Mouse (Mus musculus) stomach, embryonic 14.5 days (tissue): ENCODE measurements around the gene Hsd17b7. TPM values are rescaled to one million over a fixed set of nuclear protein-coding genes. Genes with fewer than 3 reads are reported as not detected.

Experiments
- ATAC-seq: fragments of 200-750 bp; cut with Nextera tagmentation; 2 replicates; pipeline ENCODE4 v1.8.0; 2017; ENCODE audit warnings: low read depth, moderate TSS enrichment; ENCODE audit not compliant: insufficient number of reproducible peaks, insufficient read depth, low FRiP score
- H3K27ac ChIP-seq: fragments of 300-500 bp; sonication (generic); 2 replicates; pipeline ENCODE4 v1.5.1; 2014; ENCODE audit warnings: mild to moderate bottlenecking, low read length, moderate library complexity, mixed read lengths
- H3K27me3 ChIP-seq: fragments of 300-500 bp; sonication (generic); 2 replicates; pipeline ENCODE4 v1.6.1; 2014; ENCODE audit warnings: low read length, control low read depth, mixed read lengths; ENCODE audit not compliant: control insufficient read depth, insufficient read depth
- H3K36me3 ChIP-seq: fragments of 300-500 bp; sonication (generic); 2 replicates; pipeline ENCODE4 v1.6.1; 2014; ENCODE audit warnings: mild to moderate bottlenecking, control low read depth, low read length, moderate library complexity, mixed read lengths; ENCODE audit not compliant: control insufficient read depth, insufficient read depth
- H3K4me1 ChIP-seq: fragments of 300-500 bp; sonication (generic); 2 replicates; pipeline ENCODE4 v1.6.1; 2014; ENCODE audit warnings: low read length, control low read depth, mixed read lengths; ENCODE audit not compliant: control insufficient read depth, insufficient read depth
- H3K4me2 ChIP-seq: fragments of 300-500 bp; sonication (generic); replicated peaks from 2 replicates; pipeline ENCODE4 v1.6.1; 2014; ENCODE audit warnings: low read depth, low read length, control low read depth
- H3K4me3 ChIP-seq: fragments of 300-500 bp; sonication (generic); 2 replicates; pipeline ENCODE4 v1.5.1; 2014; ENCODE audit warnings: low read depth, low read length, control low read depth
- H3K9ac ChIP-seq: fragments of 300-500 bp; sonication (generic); replicated peaks from 2 replicates; pipeline ENCODE4 v1.6.1; 2014; ENCODE audit warnings: low read depth, mild to moderate bottlenecking, control low read depth, low read length, moderate library complexity, mixed read lengths
- H3K9me3 ChIP-seq: fragments of 300-500 bp; sonication (generic); 2 replicates; pipeline ENCODE4 v1.6.1; 2016; ENCODE audit warnings: low read depth, low read length, control low read depth; ENCODE audit not compliant: control insufficient read depth
- WGBS: fragments of 180-500 bp; shearing (Covaris S2); extraction: QIAGEN DNeasy Blood & Tissue Kit; methylation state at CpG from one replicate; pipeline ENCODE4 v1.1.7; 2014; 5-methylcytosine and 5-hydroxymethylcytosine counted together
- polyA plus RNA-seq: library from polyadenylated mRNA; unstranded; fragments of >200 nt; fragmentation: Nextera tagmentation; extraction: Ambion mirVana; gene quantifications from 2 replicates; pipeline ENCODE4 v1.2.1, GENCODE M21; 2014

Hsd17b7 gene
- polyA plus RNA-seq, 1 experiment from 2014 or later: 19.3 TPM

DNA sequence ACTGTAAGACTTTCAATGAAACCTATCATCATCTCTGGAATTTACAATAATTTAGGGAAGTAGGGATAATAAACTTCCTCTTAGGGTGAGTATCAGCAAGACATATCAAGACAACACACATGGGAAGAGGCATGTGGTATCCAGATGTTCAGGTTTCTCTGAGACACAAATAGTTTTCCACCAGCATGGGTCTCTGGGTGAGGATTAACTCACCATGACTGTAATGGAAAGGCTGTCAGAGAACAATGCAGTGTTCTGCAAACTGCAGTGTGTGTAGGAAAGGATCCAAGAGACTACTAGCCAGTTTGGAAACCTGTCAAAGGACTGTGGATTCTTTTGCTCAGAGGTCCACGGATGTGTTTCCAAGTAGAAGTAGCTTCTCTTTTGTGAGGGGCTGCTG is 17.1 kb upstream of the Hsd17b7 start:
- Histone ChIP-seq H3K4me2 (no peak overlapping the region), H3K27me3 (no peaks in the 10 kb centered on the region), H3K4me3 (no peak overlapping the region), H3K9me3 (no peaks in the 10 kb centered on the region), H3K36me3 (peaks cover 6% of the 10 kb centered on the region; the same call in 1 of the 2 replicates), H3K27ac (no peak overlapping the region), H3K4me1 (no peaks in the 10 kb centered on the region), H3K9ac (no peak overlapping the region)
- WGBS: 54% methylated on average over 1 of the region's 1 CpGs
- no peak for ATAC-seq

DNA sequence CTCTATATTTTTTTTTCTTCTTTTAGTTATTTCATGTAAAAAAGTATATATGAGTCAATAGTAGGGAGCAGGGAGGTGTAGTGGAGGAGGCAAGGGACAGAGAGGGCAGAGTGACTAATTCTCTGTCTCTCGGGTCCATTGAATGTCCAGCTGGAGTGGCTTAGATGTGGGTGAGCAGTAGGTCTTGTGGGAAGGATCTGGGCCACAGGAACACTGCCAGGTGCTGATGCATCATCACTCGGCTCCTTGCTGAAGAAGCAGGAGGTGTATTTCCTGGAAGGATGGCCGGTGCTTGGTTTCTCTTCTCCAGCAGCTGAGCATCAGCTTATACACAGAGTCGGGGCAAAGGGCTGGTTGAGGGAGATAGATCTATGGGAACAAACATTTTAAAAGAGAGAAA is 8.6 kb upstream of the Hsd17b7 start:
- Histone ChIP-seq H3K4me1 (no peaks in the 10 kb centered on the region), H3K4me2 (no peak overlapping the region), H3K36me3 (no peaks in the 10 kb centered on the region; the same call in 1 of the 2 replicates), H3K9ac (no peak overlapping the region), H3K9me3 (no peaks in the 10 kb centered on the region), H3K27me3 (no peaks in the 10 kb centered on the region), H3K27ac (no peak overlapping the region), H3K4me3 (no peak overlapping the region)
- whole genome bisulfite sequencing: 90% methylated on average over 4 of the region's 4 CpGs
- no peak for ATAC-seq

DNA sequence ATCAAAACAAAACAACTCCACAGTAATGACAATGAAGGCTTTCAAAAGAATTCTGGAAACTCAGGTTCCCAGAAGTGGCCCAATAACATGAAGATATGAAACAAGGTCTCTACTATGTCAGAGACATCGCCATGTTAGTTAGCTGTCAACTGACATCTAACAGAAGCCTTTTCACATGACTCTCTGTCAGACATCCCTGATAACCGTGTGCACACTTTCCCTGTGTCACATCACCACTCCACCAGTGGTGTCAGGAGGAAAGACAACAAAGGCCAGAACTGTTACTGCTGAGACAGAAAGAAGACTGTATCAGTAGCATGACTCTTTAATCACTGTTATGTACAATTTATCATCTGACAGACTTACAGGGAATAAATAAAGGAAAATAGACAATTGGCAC is 3.0 kb upstream of the Hsd17b7 start:
- Histone ChIP-seq H3K27ac (no peak overlapping the region), H3K27me3 (no peaks in the 10 kb centered on the region), H3K9me3 (no peaks in the 10 kb centered on the region), H3K36me3 (no peaks in the 10 kb centered on the region), H3K4me3 (no peak overlapping the region), H3K9ac (no peak overlapping the region), H3K4me1 (peaks cover 7% of the 10 kb centered on the region; the same call in 1 of the 2 replicates), H3K4me2 (no peak overlapping the region)
- no peak for ATAC-seq
- WGBS: 78% methylated on average over 2 of the region's 2 CpGs

DNA sequence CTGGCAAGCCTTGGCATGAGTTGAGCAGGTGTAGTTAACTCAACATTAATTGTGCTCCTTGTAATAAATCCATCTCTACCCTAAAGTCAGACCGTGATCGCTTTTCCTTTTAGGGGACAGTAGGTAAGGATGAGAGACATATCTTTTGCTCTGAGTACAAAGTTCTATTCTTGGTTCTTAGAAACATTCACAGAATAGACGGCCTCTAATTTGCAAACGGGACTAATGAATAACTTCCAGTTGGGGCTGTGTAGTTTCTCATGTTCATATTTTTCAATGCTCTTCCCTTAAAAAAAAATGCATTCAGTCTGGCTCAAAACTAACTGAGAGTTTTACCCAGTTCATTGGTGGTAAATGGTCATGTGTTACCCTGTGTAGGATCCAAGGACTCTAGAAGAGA is 1.9 kb upstream of the Hsd17b7 start:
- H3K4me3 ChIP-seq: no peak overlapping the region
- no peaks in the 10 kb centered on the region for H3K9me3 ChIP-seq
- no peak overlapping the region for H3K27ac ChIP-seq
- H3K4me1 ChIP-seq: peaks cover 7% of the 10 kb centered on the region; the same call in 1 of the 2 replicates
- no peak for ATAC-seq
- no peaks in the 10 kb centered on the region for H3K27me3 ChIP-seq
- H3K36me3 ChIP-seq: peaks cover 4% of the 10 kb centered on the region; the same call in 1 of the 2 replicates
- 89% methylated on average over 4 of the region's 4 CpGs for WGBS
- no peak overlapping the region for H3K9ac ChIP-seq
- H3K4me2 ChIP-seq: no peak overlapping the region

DNA sequence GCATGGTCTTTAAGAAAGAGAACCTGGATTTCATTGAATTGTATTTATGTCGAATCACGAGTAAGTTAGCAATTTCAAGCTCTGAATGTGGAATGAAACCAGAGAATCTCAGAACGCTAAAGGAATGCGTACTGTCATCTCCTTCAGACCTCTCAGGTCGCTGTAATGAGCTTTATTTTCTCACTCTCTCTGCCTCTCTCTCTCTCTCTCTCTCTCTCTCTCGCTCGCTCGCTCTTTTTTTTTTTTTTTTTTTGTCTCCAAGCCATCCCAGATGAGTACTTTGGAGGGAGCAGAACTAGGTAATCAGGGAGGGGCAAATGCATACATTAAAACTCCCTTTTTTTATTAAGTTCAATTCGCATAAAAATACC is 460 bp upstream of the Hsd17b7 start:
- Histone ChIP-seq H3K27ac (peak overlapping the region; percentile 86), H3K4me1 (peaks cover 7% of the 10 kb centered on the region; the same call in 1 of the 2 replicates), H3K9me3 (no peaks in the 10 kb centered on the region), H3K4me3 (peak overlapping the region; percentile 54), H3K27me3 (no peaks in the 10 kb centered on the region), H3K4me2 (peak overlapping the region; percentile 92), H3K36me3 (peaks cover 15% of the 10 kb centered on the region; the same call in 1 of the 2 replicates), H3K9ac (peak overlapping the region; percentile 50)
- peak; percentile 39 for ATAC-seq
- WGBS: 3% methylated on average over 7 of the region's 9 CpGs

DNA sequence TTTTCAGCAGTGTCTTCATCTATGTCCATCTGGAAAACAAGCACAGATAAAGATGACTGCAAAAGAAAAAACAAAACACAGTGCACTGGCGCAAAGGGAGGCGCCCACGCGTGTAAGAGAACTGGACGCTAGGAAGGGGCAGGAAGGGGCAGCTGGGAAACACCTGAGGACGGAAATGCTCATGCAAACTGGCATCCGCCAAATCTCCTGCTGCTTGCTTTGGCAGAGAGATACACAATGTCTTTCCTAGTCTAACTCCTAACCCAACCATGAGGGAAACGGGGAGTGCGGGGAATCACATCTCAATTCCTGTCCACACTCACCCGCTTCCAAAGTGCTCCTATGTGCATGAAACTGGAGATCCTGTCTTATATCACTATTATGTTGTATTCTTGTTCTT is 15.9 kb downstream of the Hsd17b7 start:
- Histone ChIP-seq H3K4me3 (no peak overlapping the region), H3K9me3 (no peaks in the 10 kb centered on the region), H3K36me3 (peaks cover 20% of the 10 kb centered on the region), H3K4me2 (no peak overlapping the region), H3K9ac (no peak overlapping the region), H3K4me1 (no peaks in the 10 kb centered on the region), H3K27ac (no peak overlapping the region), H3K27me3 (no peaks in the 10 kb centered on the region)
- WGBS: 96% methylated on average over 10 of the region's 10 CpGs
- ATAC-seq: no peak

DNA sequence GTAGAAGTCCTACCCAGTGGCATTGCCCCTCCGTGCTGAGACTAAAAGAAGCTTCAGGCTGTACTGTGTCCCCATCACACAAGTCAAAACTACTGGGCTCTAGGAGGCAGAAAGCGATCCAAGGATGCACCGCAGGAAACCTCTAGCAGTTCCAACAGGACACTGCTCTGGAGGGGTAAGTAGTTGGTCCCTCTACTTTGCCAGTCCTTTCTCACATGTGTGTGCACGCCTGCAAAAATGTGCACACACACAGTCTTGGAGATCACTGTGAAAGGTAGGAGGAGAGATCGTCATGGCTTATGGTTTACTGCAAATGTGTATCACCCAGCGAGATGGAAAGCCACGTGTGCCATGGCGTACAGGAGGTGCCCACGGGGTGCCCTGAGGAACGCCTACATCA is 16.4 kb downstream of the Hsd17b7 start:
- Histone ChIP-seq H3K27ac (no peak overlapping the region), H3K9me3 (no peaks in the 10 kb centered on the region), H3K27me3 (no peaks in the 10 kb centered on the region), H3K36me3 (peaks cover 16% of the 10 kb centered on the region), H3K4me2 (no peak overlapping the region), H3K9ac (no peak overlapping the region), H3K4me1 (no peaks in the 10 kb centered on the region), H3K4me3 (no peak overlapping the region)
- no peak for ATAC-seq
- 93% methylated on average over 10 of the region's 10 CpGs for WGBS

DNA sequence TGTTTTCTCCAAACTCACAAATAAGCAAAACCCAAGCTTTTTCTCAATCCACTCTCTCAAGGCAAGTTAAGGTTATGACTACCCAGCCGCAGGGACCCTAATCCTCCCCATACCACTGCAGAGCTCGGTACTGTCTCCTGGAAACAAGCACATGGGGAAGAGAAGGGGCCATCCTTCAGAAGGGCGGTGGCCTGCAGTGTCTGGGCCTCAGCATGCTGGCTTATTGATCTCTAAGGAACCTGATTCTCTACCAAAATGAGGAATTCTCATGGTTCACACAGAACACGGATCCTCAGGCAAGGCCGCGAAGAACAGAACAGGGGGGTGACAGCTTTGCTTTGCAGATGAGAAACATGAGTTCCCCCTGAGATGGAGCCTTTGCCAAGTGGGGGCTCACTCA is 17.5 kb downstream of the Hsd17b7 start:
- WGBS: 91% methylated on average over 6 of the region's 6 CpGs
- Histone ChIP-seq H3K4me3 (no peak overlapping the region), H3K4me2 (no peak overlapping the region), H3K27me3 (no peaks in the 10 kb centered on the region), H3K9ac (no peak overlapping the region), H3K9me3 (no peaks in the 10 kb centered on the region), H3K4me1 (no peaks in the 10 kb centered on the region), H3K36me3 (peaks cover 16% of the 10 kb centered on the region; the same call in 1 of the 2 replicates), H3K27ac (no peak overlapping the region)
- ATAC-seq: no peak

DNA sequence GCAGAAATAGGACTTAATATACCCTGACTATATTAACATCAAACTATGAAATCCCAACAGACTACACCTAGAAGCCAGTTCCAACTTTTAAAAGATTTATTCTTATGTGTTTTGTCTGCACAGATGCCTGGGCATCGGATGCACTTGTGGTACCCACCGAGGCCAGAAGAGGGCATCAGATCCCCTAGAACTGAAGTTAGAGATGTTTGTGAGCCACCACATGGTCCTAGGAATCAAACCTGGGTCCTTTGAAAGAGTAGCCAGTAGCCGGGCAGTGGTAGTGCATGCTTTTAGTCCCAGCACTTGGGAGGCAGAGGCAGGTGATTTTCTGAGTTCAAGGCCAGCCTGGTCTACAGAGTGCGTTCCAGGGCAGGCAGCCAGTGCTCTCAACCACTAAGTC is 18.4 kb downstream of the Hsd17b7 start:
- Histone ChIP-seq H3K27me3 (no peaks in the 10 kb centered on the region), H3K36me3 (peaks cover 14% of the 10 kb centered on the region; the same call in 1 of the 2 replicates), H3K4me2 (no peak overlapping the region), H3K9ac (no peak overlapping the region), H3K9me3 (no peaks in the 10 kb centered on the region), H3K27ac (no peak overlapping the region), H3K4me3 (no peak overlapping the region), H3K4me1 (no peaks in the 10 kb centered on the region)
- 91% methylated on average over 4 of the region's 4 CpGs for WGBS
- no peak for ATAC-seq
